Mouse (Mus musculus): ENCODE measurements at regions not wholly inside any gene's neighbourhood (a gene's known extent, or its start where the extent isn't known, plus 50 kb on each side); places are given as distances from the start of the nearest gene placed in this dataset.

DNA sequence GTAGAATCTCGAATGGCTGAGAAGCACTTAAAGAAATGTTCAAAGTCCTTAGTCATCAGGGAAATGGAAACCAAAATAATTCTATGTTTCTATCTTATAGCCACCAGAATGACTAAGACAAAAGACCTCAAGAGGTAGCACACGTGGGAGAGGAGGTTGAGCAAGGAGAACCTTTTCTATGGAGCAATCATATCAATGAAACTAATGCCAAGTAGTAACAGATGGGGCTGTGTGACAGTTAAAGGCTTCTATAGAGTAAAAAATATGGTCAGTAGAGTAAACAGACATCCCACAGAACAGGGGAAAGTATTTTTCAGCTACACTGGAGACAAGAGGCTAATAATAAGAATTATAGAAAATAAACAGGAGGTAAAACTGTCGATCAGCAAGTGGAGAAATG, 664.3 kb downstream of the Stpg2 start:
- Histone ChIP-seq H3K79me2 (ENCODE audit: control insufficient read depth, insufficient read depth) (no peaks in the 10 kb centered on the region), H3ac (ENCODE audit: control insufficient read depth, insufficient read length) (no peak overlapping the region), H3K36me3 (ENCODE audit: control insufficient read depth, insufficient read depth) (no peaks in the 10 kb centered on the region), H3K4me3 (no peak overlapping the region), H3K27me3 (ENCODE audit: control insufficient read depth, insufficient read depth, insufficient read length) (no peaks in the 10 kb centered on the region), H3K4me2 (ENCODE audit: low read depth) (no peak overlapping the region)
- TF ChIP-seq POLR2AphosphoS2 (IDR thresholded peaks at IDR 0.05; ENCODE audit: insufficient read length, low read depth) (no peak), CEBPB (IDR thresholded peaks at IDR 0.05; ENCODE audit: insufficient read depth, poor library complexity, severe bottlenecking) (no peak), E2F4 (IDR thresholded peaks at IDR 0.05; ENCODE audit: insufficient read depth) (no peak), MYOG (IDR thresholded peaks at IDR 0.05; ENCODE audit: control insufficient read depth in 1 of 3, insufficient read depth in 1 of 3, insufficient read length in 2 of 3, low read depth in 2 of 3) (no peak), REST (IDR thresholded peaks at IDR 0.05; ENCODE audit: insufficient read depth, insufficient read length) (no peak), USF1 (IDR thresholded peaks at IDR 0.05; ENCODE audit: low read depth) (no peak), SRF (IDR thresholded peaks at IDR 0.05; ENCODE audit: control insufficient read depth, insufficient read length, low read depth) (no peak), POLR2A (IDR thresholded peaks at IDR 0.05; ENCODE audit: insufficient read length, low read depth) (no peak), TCF3 (IDR thresholded peaks at IDR 0.05; ENCODE audit: insufficient read length, low read depth) (no peak), MAX (IDR thresholded peaks at IDR 0.05; ENCODE audit: low read depth) (no peak), TCF12 (IDR thresholded peaks at IDR 0.05; ENCODE audit: insufficient read depth, poor library complexity, severe bottlenecking) (no peak), MYOD1 (IDR thresholded peaks at IDR 0.05; ENCODE audit: control insufficient read depth in 1 of 3, insufficient read length in 2 of 3, low read depth in 2 of 3) (no peak)

DNA sequence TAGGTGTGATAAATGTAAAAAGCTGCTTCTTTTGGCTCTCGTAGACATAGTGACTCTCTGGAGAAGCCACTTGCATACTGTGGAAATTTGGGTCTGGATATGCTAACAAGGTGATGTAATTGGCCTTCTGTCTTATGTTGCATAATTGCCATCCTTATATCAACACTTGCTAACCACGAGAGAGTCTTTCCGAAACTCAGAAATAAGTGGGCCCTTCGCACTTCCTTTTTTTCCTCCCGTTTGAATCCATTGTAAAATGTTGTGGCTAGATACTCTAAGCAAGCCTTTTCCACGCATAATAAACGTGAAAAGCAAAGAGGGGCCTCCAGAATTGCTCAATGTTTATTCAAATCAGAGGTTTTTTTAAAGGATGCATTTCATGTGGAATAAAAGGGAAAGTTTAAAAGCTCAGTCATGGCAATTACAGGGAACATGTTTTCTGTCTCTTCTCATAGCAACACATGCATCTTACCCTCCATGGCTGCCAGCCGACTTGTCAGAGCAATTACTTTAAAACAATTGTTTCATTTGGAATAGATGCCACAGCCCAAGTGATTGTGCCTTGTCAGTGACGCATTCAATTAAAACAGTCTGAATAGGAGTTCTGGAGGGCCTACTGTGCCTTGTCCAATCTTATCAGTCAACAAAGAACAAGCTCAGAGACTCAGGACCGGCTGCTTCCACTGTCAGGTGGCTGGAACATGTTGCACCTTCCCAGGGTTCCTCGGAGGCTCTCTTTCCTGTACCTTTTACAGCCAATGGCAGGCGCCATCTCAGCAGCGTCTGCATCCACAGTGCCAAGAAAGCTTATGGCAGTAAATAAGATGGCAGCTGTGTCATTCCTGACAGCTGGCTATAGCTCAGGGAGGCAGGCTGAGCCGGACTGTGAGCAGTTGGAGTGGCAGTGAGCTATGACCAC, 680.7 kb downstream of the Stpg2 start:
- Histone ChIP-seq H3K4me3 (no peak overlapping the region), H3K27me3 (ENCODE audit: control insufficient read depth, insufficient read depth, insufficient read length) (no peaks in the 10 kb centered on the region), H3K79me2 (ENCODE audit: control insufficient read depth, insufficient read depth) (no peaks in the 10 kb centered on the region), H3K4me2 (ENCODE audit: low read depth) (no peak overlapping the region), H3ac (ENCODE audit: control insufficient read depth, insufficient read length) (no peak overlapping the region), H3K36me3 (ENCODE audit: control insufficient read depth, insufficient read depth) (no peaks in the 10 kb centered on the region)
- TF ChIP-seq USF1 (IDR thresholded peaks at IDR 0.05; ENCODE audit: low read depth), result no peak
- TF ChIP-seq MYOD1 (IDR thresholded peaks at IDR 0.05; ENCODE audit: control insufficient read depth in 1 of 3, insufficient read length in 2 of 3, low read depth in 2 of 3), result no peak
- TF ChIP-seq SRF (IDR thresholded peaks at IDR 0.05; ENCODE audit: control insufficient read depth, insufficient read length, low read depth), result no peak
- TF ChIP-seq MAX (IDR thresholded peaks at IDR 0.05; ENCODE audit: low read depth), result no peak
- TF ChIP-seq CEBPB (IDR thresholded peaks at IDR 0.05; ENCODE audit: insufficient read depth, poor library complexity, severe bottlenecking), result no peak
- TF ChIP-seq E2F4 (IDR thresholded peaks at IDR 0.05; ENCODE audit: insufficient read depth), result no peak
- TF ChIP-seq TCF3 (IDR thresholded peaks at IDR 0.05; ENCODE audit: insufficient read length, low read depth), result no peak
- no peak for TF ChIP-seq POLR2AphosphoS2 (IDR thresholded peaks at IDR 0.05; ENCODE audit: insufficient read length, low read depth)
- no peak for TF ChIP-seq MYOG (IDR thresholded peaks at IDR 0.05; ENCODE audit: control insufficient read depth in 1 of 3, insufficient read depth in 1 of 3, insufficient read length in 2 of 3, low read depth in 2 of 3)

DNA sequence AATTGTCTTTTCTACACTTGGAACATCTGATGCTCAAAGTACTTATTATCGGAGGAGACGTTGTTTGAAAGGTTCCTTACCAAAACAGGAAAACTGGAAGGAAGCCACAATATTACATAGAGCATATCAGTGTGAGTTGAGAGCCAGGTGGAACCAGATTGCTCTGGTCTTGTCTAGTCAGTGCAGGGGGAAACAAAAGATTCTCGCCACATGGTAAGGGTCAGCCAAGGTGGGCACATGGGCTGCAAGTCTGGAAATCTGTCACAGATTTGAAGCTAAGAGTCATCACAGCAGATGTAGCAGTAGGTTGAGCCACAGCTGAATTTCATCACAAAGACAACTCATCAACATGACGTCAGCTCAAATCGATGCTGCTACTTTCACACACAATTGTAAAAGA, 681.8 kb downstream of the Stpg2 start:
- TF ChIP-seq POLR2A (IDR thresholded peaks at IDR 0.05; ENCODE audit: insufficient read length, low read depth), result no peak
- no peak for TF ChIP-seq MYOD1 (IDR thresholded peaks at IDR 0.05; ENCODE audit: control insufficient read depth in 1 of 3, insufficient read length in 2 of 3, low read depth in 2 of 3)
- no peak for TF ChIP-seq TCF12 (IDR thresholded peaks at IDR 0.05; ENCODE audit: insufficient read depth, poor library complexity, severe bottlenecking)
- no peak for TF ChIP-seq USF1 (IDR thresholded peaks at IDR 0.05; ENCODE audit: low read depth)
- no peak for TF ChIP-seq E2F4 (IDR thresholded peaks at IDR 0.05; ENCODE audit: insufficient read depth)
- TF ChIP-seq TCF3 (IDR thresholded peaks at IDR 0.05; ENCODE audit: insufficient read length, low read depth), result no peak
- no peak for TF ChIP-seq REST (IDR thresholded peaks at IDR 0.05; ENCODE audit: insufficient read depth, insufficient read length)
- no peak for TF ChIP-seq POLR2AphosphoS2 (IDR thresholded peaks at IDR 0.05; ENCODE audit: insufficient read length, low read depth)
- H3K4me3 ChIP-seq, result no peak overlapping the region
- H3K27me3 ChIP-seq (ENCODE audit: control insufficient read depth, insufficient read depth, insufficient read length), result no peaks in the 10 kb centered on the region
- H3K79me2 ChIP-seq (ENCODE audit: control insufficient read depth, insufficient read depth), result no peaks in the 10 kb centered on the region
- no peak overlapping the region for H3K4me2 ChIP-seq (ENCODE audit: low read depth)
- H3K36me3 ChIP-seq (ENCODE audit: control insufficient read depth, insufficient read depth), result no peaks in the 10 kb centered on the region
- no peak overlapping the region for H3ac ChIP-seq (ENCODE audit: control insufficient read depth, insufficient read length)

DNA sequence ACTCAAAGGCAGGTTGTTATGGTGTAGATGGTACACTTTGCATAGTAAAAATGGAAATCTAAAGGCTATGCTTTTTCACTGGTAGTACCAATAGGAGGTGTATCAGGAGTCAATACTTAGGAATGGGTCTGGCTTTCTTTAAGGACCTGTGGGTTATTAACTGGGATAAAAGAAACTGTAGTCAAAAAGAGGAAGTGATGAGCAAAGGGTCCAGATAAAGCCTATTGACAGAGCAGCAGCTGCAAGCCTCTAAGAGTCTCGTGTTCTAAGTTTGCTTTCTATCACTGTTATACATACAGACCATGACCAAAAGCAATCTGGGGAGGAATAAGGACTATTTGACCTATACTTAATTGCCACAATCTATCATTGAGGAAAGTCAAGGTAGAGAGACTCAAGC, 683.0 kb downstream of the Stpg2 start:
- Histone ChIP-seq H3K79me2 (ENCODE audit: control insufficient read depth, insufficient read depth) (no peaks in the 10 kb centered on the region), H3K36me3 (ENCODE audit: control insufficient read depth, insufficient read depth) (no peaks in the 10 kb centered on the region), H3K4me3 (no peak overlapping the region), H3K4me2 (ENCODE audit: low read depth) (no peak overlapping the region), H3K27me3 (ENCODE audit: control insufficient read depth, insufficient read depth, insufficient read length) (no peaks in the 10 kb centered on the region), H3ac (ENCODE audit: control insufficient read depth, insufficient read length) (no peak overlapping the region)
- TF ChIP-seq POLR2AphosphoS2 (IDR thresholded peaks at IDR 0.05; ENCODE audit: insufficient read length, low read depth), result no peak
- no peak for TF ChIP-seq POLR2A (IDR thresholded peaks at IDR 0.05; ENCODE audit: insufficient read length, low read depth)
- TF ChIP-seq MYOD1 (IDR thresholded peaks at IDR 0.05; ENCODE audit: control insufficient read depth in 1 of 3, insufficient read length in 2 of 3, low read depth in 2 of 3), result no peak
- TF ChIP-seq CEBPB (IDR thresholded peaks at IDR 0.05; ENCODE audit: insufficient read depth, poor library complexity, severe bottlenecking), result no peak
- no peak for TF ChIP-seq TCF3 (IDR thresholded peaks at IDR 0.05; ENCODE audit: insufficient read length, low read depth)
- TF ChIP-seq REST (IDR thresholded peaks at IDR 0.05; ENCODE audit: insufficient read depth, insufficient read length), result no peak
- no peak for TF ChIP-seq MAX (IDR thresholded peaks at IDR 0.05; ENCODE audit: low read depth)
- no peak for TF ChIP-seq MYOG (IDR thresholded peaks at IDR 0.05; ENCODE audit: control insufficient read depth in 1 of 3, insufficient read depth in 1 of 3, insufficient read length in 2 of 3, low read depth in 2 of 3)
- no peak for TF ChIP-seq E2F4 (IDR thresholded peaks at IDR 0.05; ENCODE audit: insufficient read depth)
- TF ChIP-seq USF1 (IDR thresholded peaks at IDR 0.05; ENCODE audit: low read depth), result no peak
- TF ChIP-seq TCF12 (IDR thresholded peaks at IDR 0.05; ENCODE audit: insufficient read depth, poor library complexity, severe bottlenecking), result no peak
- TF ChIP-seq SRF (IDR thresholded peaks at IDR 0.05; ENCODE audit: control insufficient read depth, insufficient read length, low read depth), result no peak
